Mouse (Mus musculus): ENCODE measurements around the gene Acsl1. TPM values are rescaled to one million over a fixed set of nuclear protein-coding genes. Genes with fewer than 3 reads are reported as not detected.

Gene Acsl1
- polyA plus RNA-seq, 1 experiment = 31.2 TPM

GRCm38 (mm10) chr8:46433656-46434055 is 37.2 kb upstream of the Acsl1 start:
- no peaks in the 10 kb centered on the region for H3K36me3 ChIP-seq (ENCODE audit: control insufficient read depth, insufficient read depth, low read length)
- no peak overlapping the region for H3K27ac ChIP-seq (ENCODE audit: control insufficient read depth, insufficient read depth, low read length)
- TF ChIP-seq POLR2A (IDR thresholded peaks at IDR 0.05; ENCODE audit: control insufficient read depth, extremely low read depth, insufficient read depth, low read length, poor library complexity) (no peak), CTCF (IDR thresholded peaks at IDR 0.05; ENCODE audit: borderline replicate concordance, control insufficient read depth, extremely low read depth, insufficient read depth, low read length, poor library complexity) (no peak)
- no peaks in the 10 kb centered on the region for H3K4me1 ChIP-seq (replicated peaks; ENCODE audit: control insufficient read depth, insufficient read depth, low read length)
- H3K4me3 ChIP-seq (ENCODE audit: control insufficient read depth, insufficient read depth, low read length) = no peak overlapping the region
- DNase-seq = no peak
- WGBS = 61% methylated on average over 1 of the region's 1 CpGs
- H3K27me3 ChIP-seq (ENCODE audit: control insufficient read depth, insufficient read depth, low read length) = no peaks in the 10 kb centered on the region

GRCm38 (mm10) chr8:46438491-46438890 is 32.3 kb upstream of the Acsl1 start:
- no peak for DNase-seq

GRCm38 (mm10) chr8:46445964-46446915 is 24.6 kb upstream of the Acsl1 start:
- TF ChIP-seq CTCF (IDR thresholded peaks at IDR 0.05; ENCODE audit: borderline replicate concordance, control insufficient read depth, extremely low read depth, insufficient read depth, low read length, poor library complexity) = no peak
- no peak for TF ChIP-seq POLR2A (IDR thresholded peaks at IDR 0.05; ENCODE audit: control insufficient read depth, extremely low read depth, insufficient read depth, low read length, poor library complexity)
- WGBS = 87% methylated on average over 12 of the region's 12 CpGs
- H3K4me3 ChIP-seq (ENCODE audit: control insufficient read depth, insufficient read depth, low read length) = no peak overlapping the region
- DNase-seq = no peak
- H3K36me3 ChIP-seq (ENCODE audit: control insufficient read depth, insufficient read depth, low read length) = no peaks in the 10 kb centered on the region
- H3K4me1 ChIP-seq (replicated peaks; ENCODE audit: control insufficient read depth, insufficient read depth, low read length) = no peaks in the 10 kb centered on the region
- H3K27me3 ChIP-seq (ENCODE audit: control insufficient read depth, insufficient read depth, low read length) = no peaks in the 10 kb centered on the region
- no peak overlapping the region for H3K27ac ChIP-seq (ENCODE audit: control insufficient read depth, insufficient read depth, low read length)

More at GRCm38 (mm10) chr8:46438491-46438890, 32.3 kb upstream of the Acsl1 start:
- 83% methylated on average over 10 of the region's 10 CpGs for WGBS
- Histone ChIP-seq H3K4me3 (ENCODE audit: control insufficient read depth, insufficient read depth, low read length) (no peak overlapping the region), H3K4me1 (replicated peaks; ENCODE audit: control insufficient read depth, insufficient read depth, low read length) (no peaks in the 10 kb centered on the region), H3K36me3 (ENCODE audit: control insufficient read depth, insufficient read depth, low read length) (no peaks in the 10 kb centered on the region), H3K27ac (ENCODE audit: control insufficient read depth, insufficient read depth, low read length) (no peak overlapping the region), H3K27me3 (ENCODE audit: control insufficient read depth, insufficient read depth, low read length) (no peaks in the 10 kb centered on the region)
- TF ChIP-seq POLR2A (IDR thresholded peaks at IDR 0.05; ENCODE audit: control insufficient read depth, extremely low read depth, insufficient read depth, low read length, poor library complexity) (no peak), CTCF (IDR thresholded peaks at IDR 0.05; ENCODE audit: borderline replicate concordance, control insufficient read depth, extremely low read depth, insufficient read depth, low read length, poor library complexity) (no peak)

- Histone ChIP-seq H3K27me3 (ENCODE audit: control insufficient read depth, insufficient read depth, low read length) (no peaks in the 10 kb centered on the region), H3K4me1 (replicated peaks; ENCODE audit: control insufficient read depth, insufficient read depth, low read length) (no peaks in the 10 kb centered on the region), H3K4me3 (ENCODE audit: control insufficient read depth, insufficient read depth, low read length) (no peak overlapping the region), H3K36me3 (ENCODE audit: control insufficient read depth, insufficient read depth, low read length) (no peaks in the 10 kb centered on the region), H3K27ac (ENCODE audit: control insufficient read depth, insufficient read depth, low read length) (no peak overlapping the region)
- no peak for DNase-seq
- TF ChIP-seq POLR2A (IDR thresholded peaks at IDR 0.05; ENCODE audit: control insufficient read depth, extremely low read depth, insufficient read depth, low read length, poor library complexity) = no peak
- no peak for TF ChIP-seq CTCF (IDR thresholded peaks at IDR 0.05; ENCODE audit: borderline replicate concordance, control insufficient read depth, extremely low read depth, insufficient read depth, low read length, poor library complexity)
- WGBS = 88% methylated on average over 6 of the region's 6 CpGs
Measured at GRCm38 (mm10) chr8:46447334-46447733, 23.5 kb upstream of the Acsl1 start.

GRCm38 (mm10) chr8:46448606-46449005 is 22.2 kb upstream of the Acsl1 start:
- TF ChIP-seq POLR2A (IDR thresholded peaks at IDR 0.05; ENCODE audit: control insufficient read depth, extremely low read depth, insufficient read depth, low read length, poor library complexity) = no peak
- TF ChIP-seq CTCF (IDR thresholded peaks at IDR 0.05; ENCODE audit: borderline replicate concordance, control insufficient read depth, extremely low read depth, insufficient read depth, low read length, poor library complexity) = no peak
- Histone ChIP-seq H3K4me1 (replicated peaks; ENCODE audit: control insufficient read depth, insufficient read depth, low read length) (no peaks in the 10 kb centered on the region), H3K36me3 (ENCODE audit: control insufficient read depth, insufficient read depth, low read length) (no peaks in the 10 kb centered on the region), H3K27me3 (ENCODE audit: control insufficient read depth, insufficient read depth, low read length) (no peaks in the 10 kb centered on the region), H3K27ac (ENCODE audit: control insufficient read depth, insufficient read depth, low read length) (no peak overlapping the region), H3K4me3 (ENCODE audit: control insufficient read depth, insufficient read depth, low read length) (no peak overlapping the region)
- 92% methylated on average over 5 of the region's 5 CpGs for WGBS
- no peak for DNase-seq

- no peak for DNase-seq
- TF ChIP-seq POLR2A (IDR thresholded peaks at IDR 0.05; ENCODE audit: control insufficient read depth, extremely low read depth, insufficient read depth, low read length, poor library complexity) = no peak
- TF ChIP-seq CTCF (IDR thresholded peaks at IDR 0.05; ENCODE audit: borderline replicate concordance, control insufficient read depth, extremely low read depth, insufficient read depth, low read length, poor library complexity) = no peak
- H3K36me3 ChIP-seq (ENCODE audit: control insufficient read depth, insufficient read depth, low read length) = no peaks in the 10 kb centered on the region
- H3K27me3 ChIP-seq (ENCODE audit: control insufficient read depth, insufficient read depth, low read length) = no peaks in the 10 kb centered on the region
- 95% methylated on average over 4 of the region's 4 CpGs for WGBS
- no peak overlapping the region for H3K27ac ChIP-seq (ENCODE audit: control insufficient read depth, insufficient read depth, low read length)
- no peaks in the 10 kb centered on the region for H3K4me1 ChIP-seq (replicated peaks; ENCODE audit: control insufficient read depth, insufficient read depth, low read length)
- no peak overlapping the region for H3K4me3 ChIP-seq (ENCODE audit: control insufficient read depth, insufficient read depth, low read length)
Measured at GRCm38 (mm10) chr8:46449063-46449462, 21.8 kb upstream of the Acsl1 start.
